Mouse (Mus musculus): Measurements from ENCODE around the gene Olfr11.

Gene Olfr11

DNA sequence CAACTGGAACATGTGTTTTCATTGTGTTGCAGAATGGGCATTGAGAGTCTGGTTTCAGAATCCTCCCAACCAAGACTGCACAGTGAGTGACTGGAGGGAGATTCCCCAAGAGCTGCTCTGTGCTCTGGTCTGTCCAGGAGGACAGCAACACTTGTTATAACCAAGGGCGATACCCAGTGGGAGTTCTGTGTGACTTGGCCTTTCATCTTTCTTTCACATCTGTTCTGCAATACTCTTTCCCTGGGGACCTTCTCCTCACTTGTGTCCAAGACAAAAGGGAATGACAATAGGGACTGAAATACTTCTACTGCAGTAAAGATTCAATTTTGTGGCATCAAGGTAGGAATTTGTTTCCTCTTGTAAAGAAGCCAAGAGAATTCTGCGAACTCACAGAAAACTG lies at the start of gene Olfr11:
Gene Olfr11, minus strand, starts transcription at position 101 of the 400 bp plus-strand sequence.
- no peak for DNase-seq

- DNase-seq = no peak
Observed at GRCm38 (mm10) chr13:21677305-21677704, 35.0 kb upstream of the Olfr11 start, which contains the start of gene Olfr1360. Gene Olfr1360 (minus strand): TSS chr13:21677405.

- no peak for DNase-seq
Observed at GRCm38 (mm10) chr13:21663286-21663685, 21.0 kb upstream of the Olfr11 start, which contains the start of gene Olfr1361. Gene Olfr1361 (minus strand): TSS chr13:21663386.

- DNase-seq = no peak
Observed at GRCm38 (mm10) chr13:21613922-21614321, 28.4 kb downstream of the Olfr11 start, which contains the start of gene Olfr1362. Gene Olfr1362 (minus strand): TSS chr13:21614022.

DNA sequence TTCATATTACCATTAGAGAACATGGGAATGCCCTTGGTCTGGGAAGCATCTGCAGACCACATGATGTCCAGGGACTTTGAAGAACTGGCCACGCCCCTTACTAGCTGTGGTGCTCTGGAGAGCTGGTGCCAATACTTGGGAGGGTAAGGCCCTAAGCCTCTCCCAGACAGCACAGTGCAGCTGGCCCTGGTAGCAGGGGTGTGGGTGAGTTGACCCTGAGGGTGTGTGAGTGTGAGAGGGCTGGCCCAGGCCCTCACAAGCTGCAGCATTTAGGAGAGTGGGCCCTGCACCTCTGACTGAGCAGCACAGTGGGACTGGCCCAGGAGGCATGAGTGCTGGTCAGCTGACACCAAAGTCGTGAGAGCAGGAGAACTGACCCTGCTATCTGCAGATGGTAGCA lies 50.7 kb downstream of the Olfr11 start:
- DNase-seq = no peak
